Mouse (Mus musculus) mouse trophoblast stem cell (cell line): ENCODE measurements around the gene Gm11146.

Experiments used
- in situ Hi-C, 2 experiments: fragments of 300-500 bp; cut with MseI, MboI; formaldehyde crosslinking; loops; 2 replicates in 1 of 2; 3 replicates in 1 of 2; pipeline ENCODE4 v1.15.1; 2025

Gm11146 gene

DNA sequence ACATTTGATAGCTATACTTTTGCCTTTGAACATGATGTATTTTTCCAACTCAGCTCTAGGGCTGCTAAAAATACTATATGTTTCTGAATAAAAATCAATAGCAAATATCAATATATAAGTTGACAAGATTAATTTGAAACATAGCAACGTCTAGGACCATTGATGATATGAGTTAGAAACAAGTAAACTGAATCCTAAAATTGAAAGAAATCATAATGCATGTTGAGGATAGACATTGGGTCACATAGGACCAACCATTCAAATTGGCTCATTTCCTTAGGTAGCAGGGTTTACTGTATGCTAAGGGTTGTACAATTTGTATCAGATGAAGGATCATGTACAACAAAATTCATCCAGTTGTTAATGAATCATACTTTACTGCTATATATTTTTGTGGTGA, at the start of gene Gm11146:
Gene Gm11146 (minus strand): TSS at position 101 of the 400 bp plus-strand sequence.
- in situ Hi-C loops: no loop called here

DNA sequence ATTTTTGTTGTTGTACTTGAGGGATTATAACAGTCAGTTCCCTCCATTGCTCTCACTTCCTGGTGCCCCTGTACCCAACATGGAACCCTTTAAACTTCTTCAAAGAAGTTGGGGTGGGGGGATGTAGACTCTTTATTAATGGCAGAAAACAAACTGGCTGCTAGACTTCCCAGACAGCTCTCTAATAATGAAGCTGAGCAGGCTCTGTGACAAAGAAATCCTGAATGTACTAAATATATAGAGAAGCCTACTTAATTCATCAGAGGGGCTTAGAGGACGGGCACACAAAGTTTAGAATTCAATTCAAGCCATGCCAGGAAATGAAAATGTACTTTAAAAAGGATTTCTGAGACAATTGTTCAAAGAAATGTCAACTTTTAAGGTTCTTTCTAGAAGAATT, 48.7 kb upstream of the Gm11146 start:
- in situ Hi-C loops: no loop called here

DNA sequence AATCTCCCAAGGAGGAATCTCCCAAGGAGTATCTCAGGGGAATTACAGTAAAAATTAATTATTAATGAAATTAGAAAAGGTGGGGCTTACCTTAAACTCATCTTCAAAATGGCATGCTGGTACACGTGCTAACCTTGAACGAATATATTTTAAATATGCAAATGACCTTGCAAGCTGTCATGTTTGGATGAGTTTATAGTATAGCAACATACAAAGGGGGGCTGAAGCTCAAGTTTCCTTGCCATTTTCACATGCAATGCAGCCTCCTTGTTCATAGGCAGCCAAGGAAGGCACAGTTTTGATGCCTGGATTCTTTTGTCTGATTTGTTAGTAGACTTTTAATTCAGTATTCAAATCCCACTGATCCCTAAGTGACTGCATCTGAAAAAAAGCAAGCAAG, 47.1 kb upstream of the Gm11146 start:
- in situ Hi-C loops: no loop called here

DNA sequence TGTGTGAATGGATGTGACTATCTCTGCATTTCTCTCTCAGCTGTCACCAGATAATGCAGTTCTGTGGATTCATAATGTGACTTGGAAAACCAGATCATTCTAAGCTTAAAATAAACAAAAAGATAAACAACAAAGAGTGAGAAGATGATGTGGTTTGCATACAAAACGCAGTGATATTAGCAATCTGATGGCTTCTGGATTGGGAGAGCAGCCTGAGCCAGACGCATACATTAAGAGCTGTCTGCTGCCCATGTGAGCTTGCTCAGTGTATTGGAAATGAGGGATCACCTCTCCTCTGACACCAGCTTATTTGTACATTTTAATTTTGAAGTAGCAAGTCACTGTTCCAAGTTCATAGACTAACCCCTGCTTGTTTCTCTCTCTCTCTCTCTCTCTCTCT, 46.3 kb upstream of the Gm11146 start:
- in situ Hi-C loops: no loop called here

DNA sequence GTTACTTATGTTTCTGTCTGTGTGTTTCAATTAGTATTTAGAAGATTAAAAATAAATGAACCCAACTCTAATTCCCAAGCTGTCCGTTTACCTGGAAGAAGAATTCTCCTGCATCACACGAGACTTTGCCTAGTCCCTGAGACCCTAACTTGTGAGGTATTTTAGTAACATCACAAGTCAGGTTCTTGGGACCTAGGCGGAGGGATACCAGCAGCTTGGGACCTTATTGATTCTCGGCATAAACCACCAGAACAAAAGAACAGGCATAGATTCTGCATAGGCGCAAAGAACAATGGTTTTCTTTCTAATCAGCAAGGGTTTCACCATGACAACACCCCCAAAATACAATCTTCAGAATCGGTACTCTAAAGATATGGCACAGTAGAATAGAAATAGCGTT, 44.3 kb upstream of the Gm11146 start:
- in situ Hi-C loops: no loop called here

DNA sequence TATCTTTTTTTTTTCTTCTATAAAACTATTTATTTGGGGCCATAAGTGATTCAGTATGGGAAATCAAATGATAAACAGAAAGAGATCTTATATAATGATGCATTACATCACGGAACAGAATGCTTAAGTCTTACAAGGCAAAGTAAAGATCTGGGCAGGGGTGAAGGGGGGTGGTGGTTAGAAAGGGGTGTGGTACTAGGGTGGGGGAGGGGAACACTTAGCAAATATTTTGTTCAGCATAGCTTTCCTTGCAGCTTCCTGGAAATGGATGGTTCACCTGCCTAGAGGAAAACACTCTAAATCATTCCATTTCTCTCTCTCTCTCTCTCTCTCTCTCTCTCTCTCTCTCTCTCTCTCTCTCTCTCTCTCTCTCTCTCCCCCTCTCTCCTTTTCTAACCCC, 43.1 kb upstream of the Gm11146 start:
- in situ Hi-C loops: no loop called here

DNA sequence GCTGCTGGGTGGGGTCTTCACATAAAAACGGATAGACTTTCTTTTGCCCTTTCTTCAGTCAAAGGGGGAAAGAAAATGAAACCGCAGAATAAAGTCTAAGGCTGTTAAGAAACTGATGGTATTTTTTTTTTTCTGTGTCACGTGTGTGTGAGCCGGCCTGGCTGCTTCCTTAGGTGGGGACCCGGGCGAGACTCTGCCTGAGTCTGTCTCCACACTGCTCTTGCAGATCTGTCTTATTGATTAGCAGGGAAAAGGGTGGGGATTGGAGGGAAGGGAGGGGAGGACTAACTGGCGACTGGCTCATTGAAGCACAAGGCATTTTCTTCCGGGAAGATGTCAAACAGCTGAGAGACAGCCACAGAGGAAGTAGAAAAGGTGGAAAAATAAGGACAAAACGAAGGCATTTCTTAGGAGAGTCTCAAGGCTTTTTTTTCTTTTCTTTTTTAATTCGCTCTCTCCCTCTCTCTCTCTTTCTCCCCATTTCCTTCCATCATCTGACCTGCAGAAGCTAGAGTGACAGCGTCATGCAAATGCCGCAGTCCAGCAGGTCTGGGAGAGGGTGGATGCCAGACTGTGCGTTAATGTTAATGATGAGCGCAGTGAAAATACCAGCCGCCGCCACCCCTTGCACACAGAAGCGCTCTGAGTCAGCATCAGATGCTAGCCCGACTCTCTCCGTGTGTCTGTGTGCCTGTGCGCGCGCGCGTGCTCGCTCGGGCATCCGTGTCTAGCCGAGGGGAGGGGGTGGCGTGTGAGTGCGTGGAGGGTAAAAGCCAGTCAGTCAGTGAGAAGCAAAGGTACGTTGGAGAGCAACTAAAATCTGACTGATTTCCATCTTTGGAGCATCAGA, 42.2 kb upstream of the Gm11146 start:
- in situ Hi-C loops: no loop called here

DNA sequence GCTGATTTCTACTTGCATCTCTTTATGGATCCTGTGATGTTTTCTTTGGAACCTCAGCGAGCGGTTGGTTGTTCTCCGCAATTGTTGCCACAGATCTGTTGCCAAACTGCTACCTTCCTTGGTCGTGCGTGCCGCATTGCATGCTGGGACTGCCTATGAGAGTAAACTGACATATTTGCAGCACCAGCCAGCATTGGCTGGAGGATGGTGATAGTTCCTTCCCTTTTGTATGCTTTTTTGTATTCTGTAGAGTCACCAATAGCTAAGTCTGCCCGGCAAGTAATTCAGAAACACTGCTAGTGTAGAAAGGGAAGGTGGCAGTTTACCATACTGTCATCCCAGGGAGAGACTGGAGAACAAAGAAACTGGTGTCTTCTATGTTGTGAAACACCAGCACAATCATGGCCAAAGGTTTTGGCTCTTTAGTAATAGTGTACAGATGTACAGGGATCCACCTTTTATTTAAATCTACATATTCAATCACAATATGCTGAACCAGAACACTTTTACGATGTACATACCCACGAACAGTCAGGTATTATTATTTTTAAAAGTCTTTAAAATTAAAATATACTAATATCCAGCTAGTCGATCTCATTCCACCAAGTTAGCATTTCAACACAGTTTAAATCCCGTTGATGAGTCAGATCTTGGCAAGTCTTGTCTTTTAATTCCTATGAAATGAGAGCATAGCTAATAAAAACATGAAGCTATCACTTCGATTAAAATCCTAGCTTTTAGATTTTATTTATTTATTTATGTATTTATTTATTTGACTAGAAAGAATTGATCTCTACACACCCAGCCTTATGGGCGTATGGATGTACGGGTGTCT, 41.4 kb upstream of the Gm11146 start:
- in situ Hi-C loops: no loop called here

DNA sequence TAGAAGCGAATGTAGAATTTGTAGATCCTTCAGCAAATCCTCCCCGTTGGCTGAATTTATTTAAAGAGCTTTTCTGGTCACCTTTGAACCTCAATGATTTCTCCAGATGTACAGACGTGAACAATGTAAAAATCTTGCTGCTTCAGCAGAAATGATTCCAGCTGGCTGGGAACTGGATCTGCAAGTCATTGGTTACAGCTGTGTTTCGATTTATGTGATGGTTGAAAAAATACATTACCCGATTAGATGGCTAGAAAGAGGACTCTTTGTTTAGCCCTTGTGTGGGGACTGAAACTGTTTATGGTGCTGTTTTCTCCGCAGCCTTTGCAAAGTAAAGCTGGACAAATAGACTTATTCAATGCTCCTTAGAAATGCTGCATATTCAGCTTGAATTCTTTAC, 34.6 kb upstream of the Gm11146 start:
- in situ Hi-C loops: no loop called here

DNA sequence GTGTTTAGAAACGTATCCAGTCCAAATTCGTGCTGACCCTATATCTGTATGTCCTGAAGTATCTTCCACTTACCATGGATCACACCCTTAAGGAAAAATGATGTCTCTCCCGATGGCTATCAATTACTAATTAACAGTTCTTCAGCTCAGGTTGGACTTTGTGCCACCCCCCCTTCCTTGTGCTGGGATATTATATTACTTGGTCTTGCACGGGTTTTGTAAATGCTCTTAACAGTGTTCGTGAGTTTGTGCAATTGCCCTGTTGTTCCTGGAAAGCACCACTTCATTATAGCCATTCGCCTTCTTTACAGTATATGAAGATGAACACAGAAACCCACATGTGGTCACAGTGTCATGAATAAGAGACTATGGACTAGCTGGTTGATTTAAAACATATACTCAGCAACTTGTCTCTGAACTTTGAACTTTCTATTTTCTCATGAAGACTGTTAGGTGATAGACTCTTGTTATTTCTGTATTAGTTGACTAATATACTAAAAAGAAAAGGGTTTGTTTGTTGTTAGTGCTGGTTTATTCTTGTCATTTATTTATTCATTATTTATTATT, 30.5 kb upstream of the Gm11146 start:
- in situ Hi-C loops: no loop called here

DNA sequence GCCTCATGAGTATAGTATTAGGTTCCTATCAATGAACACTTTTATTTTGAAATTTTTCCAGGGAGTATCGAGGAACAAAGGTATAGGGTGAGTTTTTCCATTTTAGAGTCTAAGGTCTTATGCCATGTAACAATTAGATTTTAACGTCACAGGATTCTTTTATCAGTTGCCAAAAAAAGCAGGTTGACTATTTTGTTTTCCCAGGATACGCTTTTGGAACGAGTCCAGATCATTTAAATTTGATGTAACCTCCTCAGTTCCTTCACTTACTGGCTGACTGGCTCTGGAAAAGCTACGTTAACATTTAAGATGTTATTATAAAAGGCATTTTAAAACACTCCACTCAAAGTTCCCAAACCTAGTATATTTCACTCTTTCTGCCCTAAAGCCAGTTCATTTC, 20.8 kb upstream of the Gm11146 start:
- in situ Hi-C loops: no loop called here

DNA sequence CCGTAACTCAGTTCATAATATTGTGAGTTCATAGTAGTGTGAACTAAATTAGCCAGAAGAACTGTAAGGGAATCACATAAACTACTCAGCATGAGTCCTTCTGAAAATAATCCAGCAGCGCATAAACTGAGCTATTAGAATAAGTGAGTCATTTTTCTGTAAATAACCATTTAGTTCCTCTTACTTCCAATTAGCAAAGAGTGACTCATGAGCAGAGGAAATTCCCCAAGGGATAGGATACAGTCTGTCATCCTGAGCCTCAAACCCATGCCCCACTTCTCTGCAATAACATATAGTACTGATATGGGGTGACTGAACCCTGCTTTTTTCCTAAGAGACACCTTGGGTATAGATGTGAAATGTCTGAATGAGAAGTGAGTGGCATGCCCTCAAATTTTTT, 687 bp upstream of the Gm11146 start:
- in situ Hi-C loops: no loop called here

DNA sequence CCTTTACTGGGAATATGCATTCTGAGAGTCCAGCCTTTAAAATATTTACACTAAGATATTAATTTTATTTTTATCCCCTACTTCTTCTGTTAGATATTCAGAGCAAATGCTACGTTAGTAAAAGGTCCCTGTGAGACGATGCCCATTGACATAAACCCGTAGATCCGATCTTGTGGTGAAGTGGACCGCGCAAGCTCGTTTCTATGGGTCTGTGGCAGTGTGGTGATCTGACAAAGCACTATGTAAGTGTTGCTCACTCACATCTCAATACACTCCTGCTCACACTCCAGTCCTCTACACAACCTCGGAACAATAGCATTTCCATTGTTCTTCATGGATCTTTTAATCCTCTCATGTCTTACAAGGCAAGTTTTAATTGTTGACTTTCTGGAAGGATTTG, 3.1 kb downstream of the Gm11146 start:
- in situ Hi-C loops: no loop called here

DNA sequence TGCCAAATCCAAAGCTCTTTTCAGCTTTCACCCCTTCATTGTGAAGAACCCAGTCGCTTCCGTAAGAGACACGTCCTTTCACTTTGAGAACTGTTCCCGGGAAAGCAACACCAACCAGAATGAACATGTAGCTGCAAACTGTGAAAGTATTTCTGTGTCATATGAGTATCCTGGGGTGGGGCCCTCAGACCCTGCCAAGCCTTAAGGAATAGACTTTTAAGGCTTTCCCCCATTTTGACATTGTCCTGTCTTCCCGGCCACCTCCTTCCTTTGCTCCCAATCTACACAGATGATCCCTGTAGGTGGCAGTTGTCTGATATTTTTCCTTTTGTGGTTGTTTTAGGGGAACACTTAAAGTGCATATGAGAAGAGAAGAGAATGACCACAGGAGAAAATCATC, 5.3 kb downstream of the Gm11146 start:
- in situ Hi-C loops: no loop called here

DNA sequence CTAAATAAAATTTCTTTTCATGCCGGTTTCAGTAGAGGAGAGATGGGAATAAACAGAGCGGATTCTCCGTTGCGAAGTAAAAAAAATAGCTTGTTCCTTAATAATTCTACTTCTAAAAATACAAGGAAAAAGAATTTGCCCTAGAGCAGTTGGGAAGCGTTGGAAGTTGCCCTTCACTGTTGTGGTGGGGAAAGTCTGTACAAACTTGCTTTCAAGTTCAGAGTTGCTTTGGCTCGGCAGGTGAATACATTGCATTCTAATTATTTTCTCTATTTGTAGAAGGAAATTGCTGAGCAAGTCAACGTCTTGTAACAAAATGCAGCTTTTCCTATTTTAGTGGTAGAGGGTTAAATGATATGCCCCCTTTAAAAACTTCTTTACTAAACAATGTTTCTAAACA, 6.2 kb downstream of the Gm11146 start:
- in situ Hi-C loops: no loop called here

DNA sequence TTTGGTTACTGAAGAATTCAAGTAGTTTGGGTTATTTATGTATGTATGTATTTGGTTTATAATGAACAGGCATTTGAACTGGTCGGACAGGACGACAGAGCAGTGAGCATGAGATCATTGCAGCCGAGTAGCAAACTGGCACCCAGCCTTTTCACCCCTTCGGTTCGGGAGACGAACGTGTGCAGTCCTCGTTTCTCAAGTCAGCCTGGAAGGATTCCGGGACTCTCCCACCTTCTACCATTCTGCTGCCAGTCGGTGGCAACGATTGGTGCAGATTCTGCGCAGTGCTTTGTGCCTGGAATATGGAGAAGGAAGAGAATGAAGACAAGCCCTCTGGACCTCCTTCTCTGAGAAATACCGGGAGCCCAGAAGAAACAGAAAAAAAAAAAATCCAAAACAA, 7.3 kb downstream of the Gm11146 start:
- in situ Hi-C loops: no loop called here

DNA sequence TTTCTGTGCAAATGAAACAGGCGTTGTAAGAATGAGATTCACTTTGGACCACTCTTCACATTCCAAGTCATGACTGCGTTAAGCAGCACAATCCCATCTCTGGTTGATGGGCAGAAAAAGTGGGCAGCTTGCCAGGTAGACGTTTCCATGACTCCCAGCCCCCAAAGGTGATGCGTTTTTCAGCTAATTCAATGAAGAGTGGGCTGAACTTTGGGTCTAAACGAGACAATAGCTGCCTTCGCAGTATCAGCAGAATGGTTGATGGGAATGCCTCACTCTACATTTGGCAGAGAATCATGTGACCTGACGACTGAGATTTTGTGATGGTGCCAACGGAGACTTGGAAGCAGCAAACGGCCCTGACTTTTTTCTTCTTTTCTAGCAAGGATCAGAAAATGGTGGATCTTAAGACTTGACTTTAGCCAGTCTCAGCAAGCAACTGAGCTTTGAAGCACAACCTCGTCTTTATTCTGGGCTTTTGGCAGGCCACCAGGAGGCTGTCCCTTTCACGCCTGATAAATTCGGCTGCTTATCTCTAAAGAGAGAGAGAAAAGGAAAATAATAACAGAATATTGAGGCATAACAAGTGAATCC, 8.0 kb downstream of the Gm11146 start:
- in situ Hi-C loops: no loop called here

DNA sequence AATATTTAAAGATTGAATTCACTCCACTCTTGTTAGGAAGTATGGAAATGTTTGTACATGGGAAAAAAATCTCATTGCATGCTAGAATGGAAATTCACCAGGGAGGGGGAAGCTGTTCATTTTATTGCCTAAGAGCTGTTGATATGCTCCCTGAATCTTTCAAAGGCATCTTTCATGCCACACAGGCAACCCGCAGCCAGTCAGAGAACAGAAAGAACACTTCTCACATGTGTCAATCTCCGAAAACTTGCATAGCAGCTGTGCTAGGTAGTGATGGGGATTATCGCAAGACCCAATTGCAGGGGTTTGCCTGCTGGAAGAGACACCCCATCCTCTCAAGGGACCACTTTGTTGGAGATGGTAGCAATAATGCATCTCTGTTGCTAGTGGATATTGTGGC, 8.9 kb downstream of the Gm11146 start:
- in situ Hi-C loops: no loop called here

DNA sequence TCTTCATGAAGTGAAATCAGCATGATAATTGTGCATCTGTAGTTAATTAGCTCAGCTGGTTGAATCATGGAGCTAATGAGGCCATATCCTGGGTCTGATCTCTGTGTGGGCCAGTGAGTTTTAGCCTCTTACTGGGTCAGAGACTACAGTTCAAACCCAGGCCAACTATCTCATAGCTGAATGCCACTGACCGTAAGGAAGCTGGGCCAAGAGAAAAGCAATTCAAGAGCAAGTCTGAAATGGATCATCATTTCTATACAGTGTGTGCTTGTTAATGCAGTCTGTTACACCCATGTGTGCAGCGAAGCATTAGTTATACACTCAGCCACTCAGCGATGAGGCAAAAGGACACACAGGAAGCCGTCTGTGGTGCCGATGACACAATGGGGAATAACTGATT, 28.9 kb downstream of the Gm11146 start:
- in situ Hi-C loops: no loop called here

DNA sequence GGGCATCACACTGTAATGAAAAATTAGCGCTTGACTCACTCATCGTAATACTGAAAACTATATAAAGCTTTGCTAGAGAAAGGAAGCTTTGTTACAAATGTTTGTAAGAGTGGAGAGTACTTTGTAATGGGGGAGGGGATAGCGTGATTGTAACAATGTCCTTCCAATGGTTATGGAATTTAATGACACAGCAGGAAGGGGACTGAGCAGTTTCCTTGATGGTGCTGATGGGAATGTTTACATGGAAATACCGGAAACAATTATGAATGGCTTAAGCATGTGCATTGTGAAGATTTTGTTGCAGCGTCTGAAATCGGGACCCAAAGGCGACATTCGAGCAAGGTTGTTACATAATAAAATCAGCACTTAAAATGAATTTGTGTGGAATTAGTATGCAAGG, 32.4 kb downstream of the Gm11146 start:
- in situ Hi-C loops: no loop called here

DNA sequence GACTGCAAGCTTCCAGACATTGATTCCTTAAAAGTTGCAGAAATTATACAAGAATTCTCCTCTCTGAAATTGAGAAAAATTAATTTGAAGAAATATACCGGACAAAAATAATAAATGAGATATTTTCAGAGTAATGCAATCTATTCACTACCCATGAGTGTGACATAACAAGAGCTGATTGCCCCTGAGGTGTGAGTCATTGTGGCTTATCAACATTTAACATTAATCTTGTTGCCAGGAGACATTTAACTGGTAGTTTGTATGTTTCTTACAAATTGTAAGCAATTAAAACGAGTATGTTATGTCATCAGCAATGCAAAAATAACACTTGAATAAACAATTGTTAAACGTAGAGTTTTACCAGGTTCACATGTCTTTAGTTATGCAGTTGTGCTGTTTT, 33.5 kb downstream of the Gm11146 start:
- in situ Hi-C loops: no loop called here

DNA sequence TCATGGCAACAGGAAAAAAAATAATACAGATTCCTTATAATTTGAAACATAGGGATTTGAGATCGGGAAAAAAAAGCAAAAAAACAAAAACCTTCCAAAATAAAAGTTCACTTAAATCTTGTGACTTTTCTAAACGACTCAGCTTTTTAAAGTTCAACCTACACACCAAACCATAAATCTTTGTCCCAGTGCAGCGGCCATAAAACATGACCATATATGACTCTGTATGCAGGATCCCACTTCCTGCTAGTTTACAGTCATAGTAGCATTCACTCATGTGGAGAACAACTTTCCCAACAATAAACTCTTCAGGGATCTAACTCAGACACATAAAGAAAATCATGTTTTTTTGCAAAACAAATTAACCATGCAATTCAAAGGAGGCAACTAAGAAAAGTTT, 39.0 kb downstream of the Gm11146 start:
- in situ Hi-C loops: no loop called here
